Mouse (Mus musculus) brain, adult 2 months (tissue): ENCODE data around the gene Gabrr1.

Experiments
- DNase-seq: peaks from one replicate; pipeline ENCODE4 v3.0.0; 2011; ENCODE audit warnings: low read depth, low spot score

The Gabrr1 gene

GRCm38 (mm10) chr4:33208881-33209841 is 76.8 kb downstream of the Gabrr1 start, which contains the start of gene Srsf12:
Gene Srsf12, plus strand, starts transcription at chr4:33208991.
- peak; percentile 89 for DNase-seq
